Mouse (Mus musculus) left cerebral cortex, adult 11 months (tissue): ENCODE data around the gene Gm853.

Source experiments
- DNase-seq: peaks from one replicate; pipeline ENCODE4 v3.0.0; 2022; ENCODE audit warnings: low spot score

The Gm853 gene

DNA sequence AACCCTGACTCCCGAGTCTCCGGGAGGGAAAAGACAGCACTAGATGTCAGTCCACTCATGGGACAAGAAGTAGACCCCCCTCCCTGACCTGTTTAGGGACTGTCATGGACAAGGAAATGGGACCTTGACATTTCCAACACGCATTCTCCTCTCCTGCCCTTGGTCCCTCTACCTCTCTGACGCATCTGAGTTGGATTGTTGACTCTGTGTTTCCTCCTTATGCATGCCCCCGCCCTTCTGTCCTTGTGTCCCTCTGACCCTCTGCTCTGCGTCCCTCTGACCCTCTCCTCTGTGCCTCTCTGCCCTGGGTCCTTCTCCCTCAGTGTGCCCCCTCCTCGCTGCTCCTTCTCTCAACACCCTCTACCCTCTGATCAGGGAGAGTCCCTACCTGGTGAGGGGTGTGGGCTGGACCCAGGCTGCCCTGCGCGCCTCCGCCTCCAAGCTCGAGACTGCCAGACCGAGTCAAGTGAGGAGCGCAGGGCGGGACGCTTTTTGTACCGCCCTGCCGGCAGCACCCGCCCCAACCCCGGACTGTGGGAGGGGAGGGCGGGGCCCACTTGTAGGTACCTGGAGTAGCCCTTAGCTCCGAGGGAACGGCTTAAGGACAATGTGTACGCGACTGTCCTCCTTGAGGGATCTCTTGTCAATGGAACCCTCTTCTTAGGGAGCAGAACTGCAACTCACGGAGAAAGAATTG, 47.7 kb downstream of the Gm853 start:
- no peak for DNase-seq

DNA sequence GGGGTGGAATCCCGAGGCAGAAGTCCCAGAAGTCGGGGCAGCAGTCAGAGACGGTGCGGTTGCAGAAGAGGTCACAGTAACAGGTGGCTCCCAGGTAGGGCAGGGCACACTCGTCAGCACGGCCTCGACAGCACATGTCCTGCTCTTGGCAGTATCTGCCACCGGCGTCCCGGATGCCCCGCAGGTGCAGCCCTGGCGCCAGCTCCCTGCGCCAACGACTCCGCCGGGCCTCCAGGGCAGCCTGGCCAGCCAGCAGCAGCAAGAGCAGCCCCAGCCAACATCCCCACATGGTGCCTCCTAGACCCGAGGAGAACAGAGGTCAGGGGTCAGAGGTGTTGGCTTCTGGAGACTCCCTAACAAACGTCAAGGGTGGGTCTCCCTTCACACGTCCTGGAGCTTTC, 48.3 kb downstream of the Gm853 start:
- no peak for DNase-seq

DNA sequence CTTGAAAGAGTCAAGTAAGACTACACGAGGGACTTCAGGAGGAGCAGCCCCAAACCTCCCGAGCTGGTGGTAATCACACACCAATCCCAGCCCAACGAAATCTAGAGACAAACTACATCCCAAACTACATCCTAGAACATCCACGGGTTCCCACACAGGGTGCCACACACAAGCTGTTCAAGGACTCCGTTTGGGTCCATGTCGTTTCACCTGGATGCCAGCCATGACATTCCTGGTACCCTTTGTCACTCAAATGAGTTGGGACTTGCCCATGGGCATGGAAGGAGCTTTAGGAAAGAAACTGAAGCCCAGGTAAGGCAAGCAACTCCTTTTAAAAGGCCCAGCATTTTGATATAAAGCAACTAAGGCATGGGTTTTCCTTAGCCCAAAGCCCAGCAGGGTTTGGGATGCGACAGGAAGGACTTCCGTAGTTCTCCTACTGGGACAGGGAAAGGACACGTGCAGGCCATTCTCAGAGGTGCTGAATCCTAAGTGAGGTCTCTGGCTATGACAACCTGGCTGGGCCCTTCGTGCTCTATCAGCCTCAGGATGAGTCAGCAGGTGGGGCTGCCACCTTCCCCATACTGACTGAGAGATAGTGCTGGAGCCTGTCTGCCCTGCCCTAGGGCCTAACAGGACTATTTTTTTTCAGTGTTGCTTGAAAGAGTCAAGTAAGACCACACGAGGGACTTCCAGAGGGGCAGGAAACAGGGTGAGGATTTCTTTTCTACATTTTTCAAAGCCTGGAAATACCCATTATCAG, 49.0 kb downstream of the Gm853 start:
- no peak for DNase-seq

GRCm38 (mm10) chr4:130171951-130172765, 50.0 kb downstream of the Gm853 start:
- DNase-seq: no peak

- no peak for DNase-seq
Observed at GRCm38 (mm10) chr4:130170362-130170761, 51.8 kb downstream of the Gm853 start.

- no peak for DNase-seq
Observed at GRCm38 (mm10) chr4:130169411-130169971, 52.7 kb downstream of the Gm853 start.

GRCm38 (mm10) chr4:130168280-130169183, 53.7 kb downstream of the Gm853 start:
- no peak for DNase-seq

GRCm38 (mm10) chr4:130167814-130168213, 54.4 kb downstream of the Gm853 start:
- DNase-seq: no peak

DNA sequence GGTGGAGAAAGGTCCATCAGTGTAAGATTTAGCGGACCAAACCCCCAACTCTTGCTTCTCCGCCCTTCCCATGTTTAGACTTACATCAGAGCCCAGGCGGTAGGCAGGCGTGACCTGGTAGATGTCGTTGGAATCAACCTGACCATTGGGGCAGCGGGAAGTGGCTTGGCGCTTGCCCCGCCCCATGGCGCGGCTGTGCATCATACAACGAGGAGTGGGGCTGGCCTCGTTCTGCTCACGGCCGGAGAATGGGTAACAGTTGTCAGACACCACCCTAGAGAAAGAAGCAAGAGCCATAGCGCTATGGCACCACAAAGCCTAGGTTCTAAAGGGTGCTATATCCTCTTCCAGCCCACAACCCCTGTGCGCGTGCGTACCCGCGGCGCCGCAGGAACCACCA, 54.9 kb downstream of the Gm853 start:
- DNase-seq: no peak

- no peak for DNase-seq
Observed at GRCm38 (mm10) chr4:130166592-130166991, 55.6 kb downstream of the Gm853 start.

DNA sequence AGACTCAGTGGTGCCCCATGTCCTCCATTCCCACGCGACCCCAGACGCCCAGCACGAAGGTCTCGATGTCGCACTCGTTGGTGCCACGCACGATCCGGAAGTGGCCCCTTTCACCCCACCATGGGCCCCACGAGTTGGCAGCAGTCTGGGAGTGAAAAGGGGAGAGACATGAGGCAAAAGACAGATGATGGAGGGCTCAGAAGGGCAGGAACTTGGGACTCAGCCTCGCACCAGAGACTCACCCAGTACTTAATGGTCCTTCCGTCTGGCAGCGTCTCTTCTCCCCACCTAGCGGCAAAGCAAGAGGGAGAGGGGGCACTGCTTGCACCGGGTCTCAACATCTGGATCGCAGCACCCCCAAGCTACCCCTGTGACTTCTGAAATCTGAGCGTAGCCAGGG, 56.1 kb downstream of the Gm853 start:
- no peak for DNase-seq

- no peak for DNase-seq
Observed at GRCm38 (mm10) chr4:130164121-130164520, 58.1 kb downstream of the Gm853 start.

DNA sequence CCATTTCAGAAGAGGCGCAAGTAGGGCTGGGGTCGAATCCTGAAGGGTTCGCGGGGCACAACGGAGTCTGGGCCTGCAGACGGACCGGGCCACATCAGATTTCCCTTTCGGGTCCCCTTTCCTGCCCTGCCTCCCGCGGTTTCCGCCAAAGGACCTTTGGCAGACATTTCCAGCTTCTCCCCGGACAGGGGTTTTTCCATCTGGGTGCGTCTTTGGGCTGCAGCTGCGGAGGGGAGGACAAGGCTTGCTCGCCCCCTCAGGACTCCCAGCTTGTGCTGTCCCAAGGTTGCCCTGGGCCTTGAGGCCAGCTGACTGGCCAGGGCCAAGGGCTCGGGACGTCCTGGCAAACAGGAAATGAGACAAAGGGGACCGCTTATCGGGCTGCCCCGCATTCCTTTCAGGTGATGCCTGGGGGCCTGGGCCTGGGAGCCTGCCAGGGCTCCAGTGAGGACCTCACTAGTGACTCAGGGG, 58.8 kb downstream of the Gm853 start:
- no peak for DNase-seq

DNA sequence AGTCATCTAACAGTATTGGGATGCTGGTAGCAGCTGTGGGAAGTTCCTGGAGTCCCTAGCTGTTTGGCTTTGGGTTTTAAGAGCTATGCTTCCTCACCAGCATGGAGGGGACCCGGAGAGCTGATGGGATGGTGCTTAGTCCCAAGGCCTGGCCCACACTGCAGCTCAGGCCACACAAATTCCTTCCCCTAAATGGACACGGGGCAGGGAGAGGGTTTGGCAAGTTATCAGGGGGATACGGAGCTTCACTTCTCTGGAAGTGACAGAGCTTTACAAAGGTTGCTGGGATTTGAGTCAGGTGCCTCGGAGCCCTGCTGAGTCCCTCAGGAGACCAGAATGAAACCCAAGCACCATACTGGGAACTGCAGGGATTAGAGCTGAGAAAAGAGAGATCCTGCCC, 60.9 kb downstream of the Gm853 start:
- no peak for DNase-seq
